Mouse (Mus musculus) gastrocnemius, postnatal 36 days (tissue): ENCODE results near the gene Best3. TPM values are rescaled to one million over a fixed set of nuclear protein-coding genes. Genes with fewer than 3 reads are reported as not detected.

Experiments used
- DNase-seq, 2 experiments: peaks; one replicate each; pipeline ENCODE4 v3.0.0; 2022
- intact Hi-C: fragments of 180-260 bp; cut with DNase I; formaldehyde crosslinking; loops from one replicate; pipeline ENCODE4 v1.15.1; 2025
- total RNA-seq, 2 experiments: library from RNA; stranded (reverse); gene quantifications; 2 replicates each; pipeline ENCODE4 v1.2.3; 2021

The Best3 gene
- total RNA-seq, 2 experiments from 2014 or later = 20.9 to 24.3 TPM

DNA sequence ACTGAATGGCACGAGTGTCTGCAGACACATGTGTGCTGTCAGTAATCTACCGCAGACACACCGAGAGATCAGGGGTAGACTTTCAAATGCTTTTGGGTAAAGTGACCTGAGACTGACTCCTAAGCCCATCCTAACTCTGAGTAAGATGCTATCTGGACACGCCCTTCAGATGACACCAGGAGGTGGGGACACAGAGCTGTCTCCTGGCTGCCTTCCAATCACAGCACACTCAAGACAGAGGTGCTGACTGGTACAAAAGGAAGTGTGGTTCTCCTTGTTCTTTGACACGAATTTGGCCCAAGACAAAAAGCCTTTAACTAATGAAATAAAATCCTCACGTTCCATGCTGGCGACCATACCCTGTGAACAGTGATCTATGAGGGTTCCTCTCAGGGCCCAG is 87.1 kb downstream of the Best3 start:
- DNase-seq = no peak
- intact Hi-C loops = no loop called here

Other genes starting within 250 kb of the Best3 start
- gene Myrfl, start 89.4 kb upstream of the Best3 start, total RNA-seq = under 1 TPM in 1 of 2 experiments, not detected in 1; 0.20 TPM
- 10 to 100 TPM; 24.9 to 29.2 TPM for gene Rab3ip, start 35.5 kb upstream of the Best3 start, total RNA-seq
- gene Gm10271, start 13.7 kb upstream of the Best3 start, total RNA-seq = not detected
- under 1 TPM in 1 of 2 experiments, not detected in 1; 0.17 TPM for gene Lrrc10, start 59.0 kb downstream of the Best3 start, total RNA-seq
- 100 to 1,000 TPM in 1 of 2 experiments, 10 to 100 TPM in 1; 93.1 to 119 TPM for gene Cct2, start 77.5 kb downstream of the Best3 start, total RNA-seq
- 1 to 10 TPM; 7.6 to 8.9 TPM for gene Frs2, start 162.2 kb downstream of the Best3 start, total RNA-seq
- gene Yeats4, start 238.2 kb downstream of the Best3 start, total RNA-seq = 10 to 100 TPM; 12.8 to 14.8 TPM